Mouse (Mus musculus): ENCODE data around the gene Lrrc29.

GRCm38 (mm10) chr8:105315073-105315769, 10.9 kb downstream of the Lrrc29 start:
- TF ChIP-seq POLR2A (IDR thresholded peaks at IDR 0.05; ENCODE audit: control insufficient read depth, extremely low read depth, insufficient read depth, low read length, poor library complexity) (no peak), CTCF (IDR thresholded peaks at IDR 0.05; ENCODE audit: borderline replicate concordance, control insufficient read depth, extremely low read depth, insufficient read depth, low read length, poor library complexity) (no peak)

Measured in thymus, adult 2 months (tissue).